Mouse (Mus musculus) heart, adult 2 months (tissue): ENCODE data around the gene Ltc4s. TPM values are rescaled to one million over a fixed set of nuclear protein-coding genes. Genes with fewer than 3 reads are reported as not detected.

Experiments used
- DNase-seq, 2 experiments: peaks; one replicate each; pipeline ENCODE4 v3.0.0; 2021
- H3K27ac ChIP-seq: fragments of 200-600 bp; 2 replicates; pipeline ENCODE4 v1.8.1; 2022
- H3K27me3 ChIP-seq: fragments of 200-500 bp; 2 replicates; pipeline ENCODE4 v1.6.1; 2012; ENCODE audit warnings: mild to moderate bottlenecking, low read length, inconsistent platforms, mixed read lengths; ENCODE audit not compliant: control insufficient read depth, insufficient read depth
- H3K36me3 ChIP-seq: fragments of 200-500 bp; 2 replicates; pipeline ENCODE4 v1.6.1; 2012; ENCODE audit warnings: low read length, inconsistent platforms; ENCODE audit not compliant: control insufficient read depth, insufficient read depth
- H3K4me1 ChIP-seq: fragments of 200-500 bp; 2 replicates; pipeline ENCODE4 v1.6.1; 2011; ENCODE audit warnings: low read length; ENCODE audit not compliant: control insufficient read depth, insufficient read depth
- H3K4me3 ChIP-seq: fragments of 200-600 bp; 2 replicates; pipeline ENCODE4 v1.8.1; 2022
- H3K79me2 ChIP-seq: fragments of 200-500 bp; replicated peaks from 2 replicates; pipeline ENCODE4 v1.6.1; 2012; ENCODE audit warnings: mild to moderate bottlenecking, inconsistent platforms, low read length, moderate library complexity, mixed read lengths; ENCODE audit not compliant: control insufficient read depth, insufficient read depth
- H3K9ac ChIP-seq: fragments of 200-500 bp; 2 replicates; pipeline ENCODE4 v1.6.1; 2012; ENCODE audit warnings: low read depth, mild to moderate bottlenecking, control low read depth, inconsistent platforms, low read length, mixed read lengths
- CTCF ChIP-seq: fragments of 200-600 bp; IDR thresholded peaks from 2 replicates; pipeline ENCODE4 v1.8.1; 2022; ENCODE audit warnings: antibody characterized with exemption, mild to moderate bottlenecking, moderate library complexity
- EP300 ChIP-seq: fragments of 200-500 bp; IDR thresholded peaks from 2 replicates; pipeline ENCODE4 v1.6.1; 2011; ENCODE audit warnings: low read depth, low read length, control low read depth; ENCODE audit not compliant: insufficient read depth
- POLR2A ChIP-seq: fragments of 200-500 bp; IDR thresholded peaks from 2 replicates; pipeline ENCODE4 v1.6.1; 2011; ENCODE audit warnings: mild to moderate bottlenecking, low read depth, low read length, control low read depth; ENCODE audit not compliant: insufficient read depth
- WGBS: fragments of 180-500 bp; shearing (Covaris S2); methylation state at CpG from one replicate; pipeline ENCODE4 v1.1.7; 2018; 5-methylcytosine and 5-hydroxymethylcytosine counted together
- intact Hi-C: fragments of 180-260 bp; cut with DNase I; formaldehyde crosslinking; loops from one replicate; pipeline ENCODE4 v1.15.1; 2025
- polyA plus RNA-seq: library from polyadenylated mRNA; depleted of rRNA; stranded (reverse); fragments of >200 nt; gene quantifications from 2 replicates; pipeline ENCODE4 v1.2.3, GENCODE M21; 2012
- total RNA-seq, 2 experiments: library from RNA; stranded (reverse); gene quantifications; 2 replicates each; pipeline ENCODE4 v1.2.3; 2021

Gene Ltc4s
- total and polyA plus RNA-seq, 3 experiments = 8.8 to 16.2 (median 10.0) TPM

DNA sequence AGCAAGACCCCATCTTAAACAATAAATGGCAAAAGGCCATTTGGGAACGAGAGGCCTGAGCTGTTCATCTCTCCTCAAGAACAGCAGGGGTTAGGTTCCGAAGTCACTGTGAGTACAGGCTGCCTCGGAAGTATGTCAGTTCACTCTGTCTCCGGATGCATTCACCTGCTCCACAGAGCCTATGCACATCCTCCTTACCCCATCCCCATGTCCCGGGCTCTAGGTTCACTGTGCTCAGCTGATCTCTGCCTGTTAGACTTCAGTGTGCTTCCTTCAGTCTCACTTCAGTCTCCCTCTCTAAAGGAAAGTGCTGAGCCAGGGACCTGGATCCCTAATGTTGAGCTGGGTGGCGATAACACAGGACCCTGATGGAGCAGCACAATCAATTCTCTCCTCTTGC lies 39.3 kb upstream of the Ltc4s start:
- intact Hi-C loops = no loop called here
- 87% methylated on average over 6 of the region's 6 CpGs for WGBS
- Histone ChIP-seq H3K27ac (no peak overlapping the region), H3K27me3 (no peaks in the 10 kb centered on the region), H3K9ac (no peak overlapping the region), H3K36me3 (peaks cover 8% of the 10 kb centered on the region), H3K4me1 (peaks cover 11% of the 10 kb centered on the region), H3K4me3 (no peak overlapping the region), H3K79me2 (peaks cover 4% of the 10 kb centered on the region)
- TF ChIP-seq POLR2A = no peak
- TF ChIP-seq CTCF = no peak
- no peak for TF ChIP-seq EP300
- DNase-seq = no peak

DNA sequence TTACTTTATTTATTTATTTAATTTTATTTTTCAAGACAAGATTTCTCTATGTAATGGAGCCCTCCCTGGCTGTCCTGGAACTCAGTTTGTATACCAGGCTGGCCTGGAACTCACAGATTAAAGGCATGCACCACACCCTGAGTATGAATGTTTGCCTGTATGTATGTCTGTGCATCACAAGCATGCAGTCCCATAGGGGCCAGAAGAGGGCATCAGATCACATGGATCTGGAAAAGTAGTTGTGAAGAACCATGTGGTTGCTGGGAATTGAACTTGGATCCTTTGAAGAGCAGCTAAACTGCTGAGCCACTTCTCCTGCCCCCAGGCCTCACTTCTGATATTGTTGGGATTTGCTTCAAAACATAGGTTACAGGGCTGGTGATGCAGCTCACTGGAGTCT lies 38.6 kb upstream of the Ltc4s start:
- peaks cover 10% of the 10 kb centered on the region for H3K36me3 ChIP-seq

DNA sequence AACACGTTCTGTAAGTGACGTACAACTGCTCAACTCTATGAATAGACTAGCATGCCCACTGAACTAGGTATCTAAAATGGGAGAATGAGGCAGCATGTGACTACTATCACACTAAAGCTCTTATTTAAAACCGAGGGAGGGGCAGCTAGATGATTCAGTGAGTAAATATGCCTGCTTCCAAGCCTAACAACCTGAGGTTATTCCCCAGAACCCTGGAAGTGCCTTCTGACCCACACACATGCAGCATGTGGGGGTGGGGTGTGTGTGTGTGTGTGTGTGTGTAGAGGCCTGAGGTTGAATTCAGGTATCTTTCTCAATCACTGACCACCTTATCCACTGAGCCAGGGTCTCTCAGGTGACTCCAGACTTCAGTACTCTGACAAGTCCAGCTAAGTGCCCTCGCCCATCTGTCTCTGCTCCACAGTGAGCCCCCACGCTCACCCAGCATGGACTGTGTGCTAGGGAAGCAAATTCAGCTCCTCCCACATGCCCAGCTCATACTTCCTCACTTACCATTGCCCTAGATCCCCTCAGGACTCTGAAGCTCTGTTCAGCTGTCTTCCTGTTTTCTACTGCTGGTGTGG lies 37.2 kb upstream of the Ltc4s start:
- Histone ChIP-seq H3K27ac (peak overlapping the region; percentile 86), H3K9ac (peak overlapping the region; percentile 50)
- 18% methylated on average over 5 of the region's 5 CpGs for WGBS

More for the DNA sequence above, 38.6 kb upstream of the Ltc4s start:
- intact Hi-C loops = no loop called here
- no peak overlapping the region for H3K27ac ChIP-seq
- DNase-seq = no peak
- peaks cover 4% of the 10 kb centered on the region for H3K79me2 ChIP-seq
- no peak for TF ChIP-seq POLR2A
- TF ChIP-seq EP300 = no peak
- TF ChIP-seq CTCF = no peak
- H3K4me3 ChIP-seq = no peak overlapping the region
- peaks cover 12% of the 10 kb centered on the region for H3K4me1 ChIP-seq
- H3K27me3 ChIP-seq = no peaks in the 10 kb centered on the region
- no peak overlapping the region for H3K9ac ChIP-seq

DNA sequence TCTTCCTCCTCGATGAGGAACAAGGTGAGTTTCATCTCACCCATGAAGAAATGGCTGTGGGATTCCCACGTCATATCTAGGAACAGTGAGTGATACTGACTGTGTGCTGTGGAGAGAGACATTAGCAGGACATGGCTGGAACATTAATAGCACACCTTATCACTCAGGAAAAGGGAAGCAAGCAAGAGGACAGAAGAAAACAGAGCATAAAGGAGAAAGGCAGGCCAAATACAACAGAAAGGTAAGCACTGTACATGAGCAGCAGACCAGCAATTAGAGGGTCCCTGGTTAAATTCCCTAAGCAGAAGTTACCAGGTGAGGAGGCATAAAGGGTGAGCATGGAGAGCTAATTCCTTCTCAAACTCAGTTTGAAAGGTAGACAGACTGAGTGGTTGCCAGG lies 36.7 kb upstream of the Ltc4s start:
- WGBS = 25% methylated on average over 2 of the region's 2 CpGs
- Histone ChIP-seq H3K4me3 (peak overlapping the region; percentile 10; the same call in 1 of the 2 replicates), H3K4me1 (peaks cover 15% of the 10 kb centered on the region), H3K27ac (peak overlapping the region; percentile 86), H3K9ac (peak overlapping the region; percentile 50), H3K27me3 (no peaks in the 10 kb centered on the region), H3K36me3 (peaks cover 10% of the 10 kb centered on the region), H3K79me2 (peaks cover 4% of the 10 kb centered on the region)
- intact Hi-C loops = no loop called here
- no peak for DNase-seq
- TF ChIP-seq CTCF (no peak), EP300 (no peak), POLR2A (no peak)

More for the DNA sequence above, 37.2 kb upstream of the Ltc4s start:
- H3K4me1 ChIP-seq = peaks cover 15% of the 10 kb centered on the region
- intact Hi-C loops = no loop called here
- peaks cover 4% of the 10 kb centered on the region for H3K79me2 ChIP-seq
- DNase-seq = peak in 1 of 2 experiments; percentile 46
- H3K4me3 ChIP-seq = peak overlapping the region; percentile 10; the same call in 1 of the 2 replicates
- TF ChIP-seq CTCF (no peak), POLR2A (no peak), EP300 (no peak)
- H3K27me3 ChIP-seq = no peaks in the 10 kb centered on the region
- H3K36me3 ChIP-seq = peaks cover 10% of the 10 kb centered on the region

DNA sequence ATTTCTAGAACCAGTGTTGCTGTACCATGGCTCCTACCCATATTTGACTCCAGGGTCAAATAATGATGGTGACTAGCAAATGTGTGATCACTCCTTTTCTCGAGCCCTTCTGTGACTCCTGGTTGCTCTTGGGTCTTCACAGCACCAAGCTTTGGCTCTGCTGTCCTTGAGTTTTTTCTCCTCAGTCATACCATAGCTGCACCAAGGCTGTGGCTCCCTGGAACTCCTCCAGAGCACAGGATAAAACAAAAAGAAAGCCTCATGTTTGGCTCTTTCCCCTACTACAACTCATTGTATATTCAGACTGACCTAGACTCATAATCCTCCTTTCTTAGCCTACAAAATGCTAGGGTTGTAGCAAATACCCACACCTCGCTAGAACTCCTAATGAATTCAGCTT lies 34.4 kb upstream of the Ltc4s start:
- TF ChIP-seq POLR2A (no peak), CTCF (no peak), EP300 (no peak)
- no peak overlapping the region for H3K9ac ChIP-seq
- H3K36me3 ChIP-seq = peaks cover 10% of the 10 kb centered on the region
- intact Hi-C loops = no loop called here
- peak in 1 of 2 experiments; percentile 4 for DNase-seq
- 76% methylated on average over 2 of the region's 2 CpGs for WGBS
- no peak overlapping the region for H3K4me3 ChIP-seq
- H3K79me2 ChIP-seq = peaks cover 3% of the 10 kb centered on the region
- no peak overlapping the region for H3K27ac ChIP-seq
- H3K27me3 ChIP-seq = no peaks in the 10 kb centered on the region
- H3K4me1 ChIP-seq = peaks cover 14% of the 10 kb centered on the region

DNA sequence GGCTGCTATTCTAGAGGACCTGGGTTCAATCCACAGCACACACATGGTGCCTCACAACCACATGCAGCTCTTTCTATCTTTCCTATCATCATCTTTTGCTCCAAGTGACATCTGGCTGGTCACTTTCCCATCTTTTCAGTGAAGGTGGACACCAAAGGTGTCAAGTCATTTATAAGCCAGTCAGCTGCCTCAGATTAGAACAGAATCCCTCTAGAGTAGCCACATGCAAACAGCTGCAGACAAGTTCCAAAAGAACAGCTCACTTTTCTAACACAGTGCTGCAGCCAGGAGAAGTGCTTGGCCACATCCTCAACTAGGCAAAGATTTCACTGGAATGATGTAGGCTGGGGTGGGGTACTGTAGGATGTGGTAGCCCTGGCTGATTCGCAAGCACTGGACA lies 31.5 kb upstream of the Ltc4s start:
- Histone ChIP-seq H3K27me3 (no peaks in the 10 kb centered on the region), H3K9ac (no peak overlapping the region), H3K36me3 (peaks cover 12% of the 10 kb centered on the region), H3K4me1 (peaks cover 6% of the 10 kb centered on the region), H3K27ac (no peak overlapping the region), H3K4me3 (no peak overlapping the region), H3K79me2 (peaks cover 1% of the 10 kb centered on the region)
- intact Hi-C loops = loop anchor here (5.0 kb wide), 1 partner anchor 92 kb away; no protein-coding TSS in a partner anchor
- TF ChIP-seq CTCF = no peak
- TF ChIP-seq EP300 = no peak
- no peak for TF ChIP-seq POLR2A
- no peak for DNase-seq
- 82% methylated on average over 1 of the region's 1 CpGs for WGBS
